Mouse (Mus musculus) stomach, postnatal 0 days (tissue): Measurements from ENCODE around the gene Atp4b. TPM values are rescaled to one million over a fixed set of nuclear protein-coding genes. Genes with fewer than 3 reads are reported as not detected.

Experiments
- ATAC-seq: fragments of 200-750 bp; cut with Nextera tagmentation; 2 replicates; pipeline ENCODE4 v1.8.0; 2017; ENCODE audit not compliant: low FRiP score, low TSS enrichment
- DNase-seq: peaks from one replicate; pipeline ENCODE4 v3.0.0-alpha.2; 2016; ENCODE audit warnings: low spot score
- H3K27ac ChIP-seq: fragments of 300-500 bp; sonication (generic); replicated peaks from 2 replicates; pipeline ENCODE4 v1.5.1; 2014; ENCODE audit warnings: mild to moderate bottlenecking, control low read depth
- H3K27me3 ChIP-seq: fragments of 300-500 bp; sonication (generic); 2 replicates; pipeline ENCODE4 v1.6.1; 2014; ENCODE audit warnings: low read length; ENCODE audit not compliant: control insufficient read depth, insufficient read depth
- H3K36me3 ChIP-seq: fragments of 300-500 bp; sonication (generic); 2 replicates; pipeline ENCODE4 v1.6.1; 2014; ENCODE audit warnings: low read length, mixed read lengths; ENCODE audit not compliant: control insufficient read depth, insufficient read depth
- H3K4me1 ChIP-seq: fragments of 300-500 bp; sonication (generic); replicated peaks from 2 replicates; pipeline ENCODE4 v1.6.1; 2014; ENCODE audit warnings: antibody characterized with exemption; ENCODE audit not compliant: control insufficient read depth, insufficient read depth
- H3K4me2 ChIP-seq: fragments of 300-500 bp; sonication (generic); replicated peaks from 2 replicates; pipeline ENCODE4 v1.6.1; 2014; ENCODE audit warnings: low read depth, mild to moderate bottlenecking, control low read depth, moderate library complexity
- H3K4me3 ChIP-seq: fragments of 300-500 bp; sonication (generic); 2 replicates; pipeline ENCODE4 v1.5.1; 2014; ENCODE audit warnings: low read depth, low read length, control low read depth
- H3K9ac ChIP-seq: fragments of 300-500 bp; sonication (generic); 2 replicates; pipeline ENCODE4 v1.6.1; 2014; ENCODE audit warnings: mild to moderate bottlenecking, low read length, control low read depth, mixed read lengths
- H3K9me3 ChIP-seq: fragments of 300-500 bp; sonication (generic); 2 replicates; pipeline ENCODE4 v1.6.1; 2016; ENCODE audit warnings: low read length; ENCODE audit not compliant: control insufficient read depth
- CTCF ChIP-seq: IDR thresholded peaks from 2 replicates; pipeline ENCODE4 v1.5.1; 2016; ENCODE audit warnings: antibody characterized with exemption, low read depth, mild to moderate bottlenecking, moderate library complexity
- EP300 ChIP-seq: optimal IDR thresholded peaks from 2 replicates; pipeline ENCODE3; 2016; ENCODE audit warnings: antibody characterized with exemption
- WGBS: fragments of 180-500 bp; shearing (Covaris S2); extraction: QIAGEN DNeasy Blood & Tissue Kit; methylation state at CpG from one replicate; pipeline ENCODE4 v1.1.7; 2014; 5-methylcytosine and 5-hydroxymethylcytosine counted together
- polyA plus RNA-seq: library from polyadenylated mRNA; unstranded; fragments of >200 nt; fragmentation: Nextera tagmentation; extraction: Ambion mirVana; gene quantifications from 2 replicates; pipeline ENCODE4 v1.2.1, GENCODE M21; 2015

Atp4b gene
- polyA plus RNA-seq, 1 experiment from 2014 or later: 776 TPM

- H3K27ac ChIP-seq: no peak overlapping the region
- H3K27me3 ChIP-seq: no peaks in the 10 kb centered on the region
- no peaks in the 10 kb centered on the region for H3K4me1 ChIP-seq
- H3K36me3 ChIP-seq: peaks cover 39% of the 10 kb centered on the region
- no peak overlapping the region for H3K9ac ChIP-seq
- no peak for DNase-seq
- H3K9me3 ChIP-seq: no peaks in the 10 kb centered on the region
- no peak overlapping the region for H3K4me3 ChIP-seq
- TF ChIP-seq EP300 (no peak), CTCF (no peak)
- H3K4me2 ChIP-seq: no peak overlapping the region
- 67% methylated on average over 6 of the region's 6 CpGs for WGBS
- no peak for ATAC-seq
Observed at GRCm38 (mm10) chr8:13356221-13356620, 40.4 kb downstream of the Atp4b start.

- Histone ChIP-seq H3K4me1 (no peaks in the 10 kb centered on the region), H3K27ac (no peak overlapping the region), H3K9ac (no peak overlapping the region), H3K36me3 (peaks cover 40% of the 10 kb centered on the region), H3K27me3 (no peaks in the 10 kb centered on the region), H3K9me3 (no peaks in the 10 kb centered on the region), H3K4me2 (no peak overlapping the region), H3K4me3 (no peak overlapping the region)
- no peak for ATAC-seq
- no peak for DNase-seq
- TF ChIP-seq EP300: no peak
- 81% methylated on average over 4 of the region's 4 CpGs for WGBS
Observed at GRCm38 (mm10) chr8:13353883-13354282, 42.7 kb downstream of the Atp4b start.

DNA sequence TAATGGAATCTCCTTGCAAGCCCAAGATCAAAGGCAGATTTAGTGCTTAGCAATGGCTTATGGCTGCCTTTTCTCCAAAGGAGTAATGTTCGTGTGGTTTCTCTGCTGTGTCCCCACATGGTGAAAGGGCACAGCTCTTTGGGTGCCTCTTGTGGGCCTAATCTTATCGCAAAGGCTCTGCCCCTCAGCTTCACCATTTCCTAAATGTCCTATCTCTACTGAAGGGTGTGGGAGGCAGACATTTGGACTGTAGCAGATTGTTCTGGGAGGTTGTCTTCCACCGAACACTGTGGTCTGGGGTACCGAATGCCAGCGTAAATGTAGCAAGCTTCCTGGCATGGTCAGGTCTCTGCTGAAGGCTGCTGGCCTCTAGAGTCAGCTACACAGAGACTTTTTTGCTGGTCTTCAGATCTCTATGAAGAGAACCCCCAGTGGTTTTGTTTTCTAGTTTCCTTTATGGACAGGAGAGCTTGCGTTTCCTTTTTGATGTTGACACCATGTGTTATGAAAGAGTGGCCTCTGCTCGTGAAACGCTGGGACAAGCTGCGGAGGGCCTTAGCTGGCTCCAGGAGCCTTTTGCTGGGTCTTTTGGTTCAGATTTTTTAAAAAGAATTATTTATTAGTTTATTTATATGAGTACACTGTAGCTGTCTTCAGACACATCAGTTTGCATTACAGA lies 43.3 kb downstream of the Atp4b start:
- Histone ChIP-seq H3K9me3 (no peaks in the 10 kb centered on the region), H3K27me3 (no peaks in the 10 kb centered on the region), H3K4me3 (no peak overlapping the region), H3K27ac (no peak overlapping the region), H3K4me1 (no peaks in the 10 kb centered on the region), H3K36me3 (peaks cover 39% of the 10 kb centered on the region), H3K4me2 (no peak overlapping the region), H3K9ac (0 out of 2 replicates have a peak overlapping the region, but pooled peaks have one; percentile 4)
- ATAC-seq: no peak
- 80% methylated on average over 9 of the region's 9 CpGs for WGBS
- TF ChIP-seq CTCF (no peak), EP300 (no peak)
- no peak for DNase-seq

DNA sequence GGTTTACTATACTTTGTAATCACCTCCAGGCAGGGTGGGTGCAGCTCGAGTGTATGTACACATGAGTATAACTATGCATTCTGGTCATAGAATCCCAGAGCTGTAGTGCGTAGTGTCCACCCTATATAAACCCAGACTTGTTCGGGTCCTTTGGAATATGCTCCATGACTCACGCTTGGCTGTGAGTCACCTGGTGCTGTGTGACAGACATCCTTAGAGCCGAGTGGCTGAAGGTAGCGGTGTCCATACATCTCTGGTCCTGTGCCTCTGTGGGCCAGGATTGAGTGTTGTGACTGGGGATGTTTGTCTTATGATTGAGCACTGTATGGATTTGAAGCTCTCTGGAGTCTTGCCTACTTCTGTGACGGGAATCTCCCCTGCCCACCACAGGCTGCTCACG lies 44.0 kb downstream of the Atp4b start:
- H3K9me3 ChIP-seq: no peaks in the 10 kb centered on the region
- H3K9ac ChIP-seq: 0 out of 2 replicates have a peak overlapping the region, but pooled peaks have one; percentile 4
- H3K4me2 ChIP-seq: no peak overlapping the region
- H3K4me3 ChIP-seq: no peak overlapping the region
- TF ChIP-seq CTCF (no peak), EP300 (no peak)
- no peaks in the 10 kb centered on the region for H3K4me1 ChIP-seq
- 65% methylated on average over 8 of the region's 8 CpGs for WGBS
- peaks cover 42% of the 10 kb centered on the region for H3K36me3 ChIP-seq
- DNase-seq (no peak), ATAC-seq (peak; percentile 57; the same call in 1 of the 2 replicates)
- H3K27me3 ChIP-seq: no peaks in the 10 kb centered on the region
- no peak overlapping the region for H3K27ac ChIP-seq

DNA sequence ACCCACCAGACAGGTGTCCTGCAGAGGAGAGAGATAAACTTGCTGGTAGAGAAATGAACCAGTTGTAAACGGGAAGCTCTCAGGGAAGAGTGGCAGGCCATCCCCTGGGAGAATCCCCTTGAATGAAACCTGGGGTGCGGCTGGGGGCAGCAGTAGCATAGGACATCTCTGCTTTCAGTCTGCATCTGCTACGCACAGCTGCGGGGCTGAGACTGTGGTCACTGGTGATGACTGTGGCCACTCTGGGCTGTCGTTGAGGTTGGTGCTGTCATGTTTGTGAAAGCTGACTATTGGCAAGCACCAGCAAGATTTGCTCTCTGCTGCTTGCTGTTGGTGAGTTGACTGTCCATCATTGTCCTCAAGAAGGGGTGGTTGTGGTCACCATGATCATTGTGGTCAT lies 45.0 kb downstream of the Atp4b start:
- ATAC-seq: no peak
- TF ChIP-seq CTCF (no peak), EP300 (no peak)
- Histone ChIP-seq H3K4me3 (no peak overlapping the region), H3K4me1 (no peaks in the 10 kb centered on the region), H3K9me3 (no peaks in the 10 kb centered on the region), H3K27me3 (no peaks in the 10 kb centered on the region), H3K36me3 (peaks cover 36% of the 10 kb centered on the region), H3K4me2 (no peak overlapping the region), H3K27ac (no peak overlapping the region), H3K9ac (no peak overlapping the region)
- DNase-seq: no peak
- 76% methylated on average over 5 of the region's 5 CpGs for WGBS

GRCm38 (mm10) chr8:13350052-13350451 lies 46.6 kb downstream of the Atp4b start:
- ATAC-seq (no peak), DNase-seq (no peak)
- H3K9me3 ChIP-seq: no peaks in the 10 kb centered on the region
- no peaks in the 10 kb centered on the region for H3K4me1 ChIP-seq
- peaks cover 33% of the 10 kb centered on the region for H3K36me3 ChIP-seq
- no peak overlapping the region for H3K4me3 ChIP-seq
- H3K27ac ChIP-seq: no peak overlapping the region
- WGBS: 88% methylated on average over 7 of the region's 7 CpGs
- no peaks in the 10 kb centered on the region for H3K27me3 ChIP-seq
- no peak overlapping the region for H3K4me2 ChIP-seq
- TF ChIP-seq EP300 (no peak), CTCF (no peak)
- no peak overlapping the region for H3K9ac ChIP-seq
